Mouse (Mus musculus): ENCODE measurements around the gene Fyttd1. TPM values are rescaled to one million over a fixed set of nuclear protein-coding genes. Genes with fewer than 3 reads are reported as not detected.
"Not testable (repeated sequence)": the region's sequence is repeated elsewhere in the genome, so short reads cannot be mapped to it uniquely, and the experiment has no call there.

Gene Fyttd1
- polyA plus RNA-seq, 1 experiment from 2014 or later, result 160 TPM

GRCm38 (mm10) chr16:32901360-32902050, 24.2 kb downstream of the Fyttd1 start:
- ATAC-seq (no peak), DNase-seq (ENCODE audit: low spot score) (no peak)
- no peaks in the 10 kb centered on the region for H3K27me3 ChIP-seq (replicated peaks; ENCODE audit: control insufficient read depth, insufficient read depth, low read length)
- no peak overlapping the region for H3K9ac ChIP-seq (ENCODE audit: low read length)
- H3K4me3 ChIP-seq (ENCODE audit: low read depth, low read length), result no peak overlapping the region
- H3K4me1 ChIP-seq (ENCODE audit: control insufficient read depth, insufficient read depth, low read length), result no peaks in the 10 kb centered on the region
- H3K27ac ChIP-seq (ENCODE audit: low read depth, low read length), result no peak overlapping the region
- no peaks in the 10 kb centered on the region for H3K9me3 ChIP-seq (replicated peaks; ENCODE audit: control insufficient read depth, low read length)
- WGBS, result 93% methylated on average over 2 of the region's 2 CpGs
- H3K4me2 ChIP-seq (ENCODE audit: low read length), result no peak overlapping the region
- peaks cover 56% of the 10 kb centered on the region for H3K36me3 ChIP-seq (ENCODE audit: control insufficient read depth, insufficient read depth, low read length)

- ATAC-seq, result no peak
These were observed 24.7 kb downstream of the Fyttd1 start for GRCm38 (mm10) chr16:32902051-32902428.

GRCm38 (mm10) chr16:32906186-32906585, 28.9 kb downstream of the Fyttd1 start:
- ATAC-seq (no peak), DNase-seq (ENCODE audit: low spot score) (no peak)
- Histone ChIP-seq H3K4me3 (ENCODE audit: low read depth, low read length) (no peak overlapping the region), H3K9ac (ENCODE audit: low read length) (no peak overlapping the region), H3K27me3 (replicated peaks; ENCODE audit: control insufficient read depth, insufficient read depth, low read length) (no peaks in the 10 kb centered on the region), H3K9me3 (replicated peaks; ENCODE audit: control insufficient read depth, low read length) (no peaks in the 10 kb centered on the region), H3K36me3 (ENCODE audit: control insufficient read depth, insufficient read depth, low read length) (peaks cover 33% of the 10 kb centered on the region), H3K4me2 (ENCODE audit: low read length) (no peak overlapping the region), H3K27ac (ENCODE audit: low read depth, low read length) (no peak overlapping the region), H3K4me1 (ENCODE audit: control insufficient read depth, insufficient read depth, low read length) (no peaks in the 10 kb centered on the region)
- 89% methylated on average over 2 of the region's 2 CpGs for WGBS

More at GRCm38 (mm10) chr16:32902051-32902428, 24.7 kb downstream of the Fyttd1 start:
- H3K9me3 ChIP-seq (replicated peaks; ENCODE audit: control insufficient read depth, low read length), result no peaks in the 10 kb centered on the region
- H3K27ac ChIP-seq (ENCODE audit: low read depth, low read length), result no peak overlapping the region
- H3K27me3 ChIP-seq (replicated peaks; ENCODE audit: control insufficient read depth, insufficient read depth, low read length), result no peaks in the 10 kb centered on the region
- H3K36me3 ChIP-seq (ENCODE audit: control insufficient read depth, insufficient read depth, low read length), result peaks cover 61% of the 10 kb centered on the region
- 62% methylated on average over 3 of the region's 3 CpGs for WGBS
- no peak overlapping the region for H3K4me2 ChIP-seq (ENCODE audit: low read length)
- no peak for DNase-seq (ENCODE audit: low spot score)
- no peak overlapping the region for H3K4me3 ChIP-seq (ENCODE audit: low read depth, low read length)
- H3K4me1 ChIP-seq (ENCODE audit: control insufficient read depth, insufficient read depth, low read length), result no peaks in the 10 kb centered on the region
- H3K9ac ChIP-seq (ENCODE audit: low read length), result no peak overlapping the region

- H3K27me3 ChIP-seq (replicated peaks; ENCODE audit: control insufficient read depth, insufficient read depth, low read length), result no peaks in the 10 kb centered on the region
- no peaks in the 10 kb centered on the region for H3K9me3 ChIP-seq (replicated peaks; ENCODE audit: control insufficient read depth, low read length)
- no peak overlapping the region for H3K27ac ChIP-seq (ENCODE audit: low read depth, low read length)
- no peaks in the 10 kb centered on the region for H3K4me1 ChIP-seq (ENCODE audit: control insufficient read depth, insufficient read depth, low read length)
- ATAC-seq (no peak), DNase-seq (ENCODE audit: low spot score) (no peak)
- 93% methylated on average over 8 of the region's 8 CpGs for WGBS
- no peak overlapping the region for H3K4me3 ChIP-seq (ENCODE audit: low read depth, low read length)
- H3K36me3 ChIP-seq (ENCODE audit: control insufficient read depth, insufficient read depth, low read length), result peaks cover 30% of the 10 kb centered on the region
- H3K4me2 ChIP-seq (ENCODE audit: low read length), result no peak overlapping the region
- no peak overlapping the region for H3K9ac ChIP-seq (ENCODE audit: low read length)
These were observed 29.4 kb downstream of the Fyttd1 start for GRCm38 (mm10) chr16:32906727-32907126.

GRCm38 (mm10) chr16:32913212-32913611, 35.9 kb downstream of the Fyttd1 start:
- H3K36me3 ChIP-seq (ENCODE audit: control insufficient read depth, insufficient read depth, low read length), result no peaks in the 10 kb centered on the region
- no peak overlapping the region for H3K9ac ChIP-seq (ENCODE audit: low read length)
- no peaks in the 10 kb centered on the region for H3K27me3 ChIP-seq (replicated peaks; ENCODE audit: control insufficient read depth, insufficient read depth, low read length)
- H3K4me2 ChIP-seq (ENCODE audit: low read length), result peak overlapping the region; percentile 66
- peak overlapping the region; percentile 98; the same call in 1 of the 2 replicates for H3K4me3 ChIP-seq (ENCODE audit: low read depth, low read length)
- no peaks in the 10 kb centered on the region for H3K4me1 ChIP-seq (ENCODE audit: control insufficient read depth, insufficient read depth, low read length)
- 71% methylated on average over 7 of the region's 7 CpGs for WGBS
- H3K9me3 ChIP-seq (replicated peaks; ENCODE audit: control insufficient read depth, low read length), result no peaks in the 10 kb centered on the region
- ATAC-seq, result no peak
- no peak for DNase-seq (ENCODE audit: low spot score)
- H3K27ac ChIP-seq (ENCODE audit: low read depth, low read length), result no peak overlapping the region

- Histone ChIP-seq H3K4me1 (ENCODE audit: control insufficient read depth, insufficient read depth, low read length) (no peaks in the 10 kb centered on the region), H3K4me3 (ENCODE audit: low read depth, low read length) (peak within 1 kb of the TSS; percentile 98), H3K4me2 (ENCODE audit: low read length) (peak within 1 kb of the TSS; percentile 74), H3K27me3 (replicated peaks; ENCODE audit: control insufficient read depth, insufficient read depth, low read length) (no peaks in the 10 kb centered on the region), H3K9ac (ENCODE audit: low read length) (peak within 1 kb of the TSS; percentile 93), H3K9me3 (replicated peaks; ENCODE audit: control insufficient read depth, low read length) (no peaks in the 10 kb centered on the region), H3K27ac (ENCODE audit: low read depth, low read length) (peak within 1 kb of the TSS; percentile 59), H3K36me3 (ENCODE audit: control insufficient read depth, insufficient read depth, low read length) (no peaks in the 10 kb centered on the region)
- peak; percentile 96 for ATAC-seq
- WGBS, result under 1% methylated on average over 83 of the region's 85 CpGs
- peak; percentile 94 for DNase-seq (ENCODE audit: low spot score)
These were observed 36.9 kb downstream of the Fyttd1 start, which contains the start of gene Lrch3 for GRCm38 (mm10) chr16:32913937-32914881. Lrch3 (plus strand) TSS chr16:32914100.

GRCm38 (mm10) chr16:32915292-32916068, 38.2 kb downstream of the Fyttd1 start:
- peak overlapping the region; percentile 74 for H3K4me2 ChIP-seq (ENCODE audit: low read length)
- H3K36me3 ChIP-seq (ENCODE audit: control insufficient read depth, insufficient read depth, low read length), result no peaks in the 10 kb centered on the region
- H3K27ac ChIP-seq (ENCODE audit: low read depth, low read length), result no peak overlapping the region
- H3K27me3 ChIP-seq (replicated peaks; ENCODE audit: control insufficient read depth, insufficient read depth, low read length), result no peaks in the 10 kb centered on the region
- H3K9me3 ChIP-seq (replicated peaks; ENCODE audit: control insufficient read depth, low read length), result no peaks in the 10 kb centered on the region
- DNase-seq (ENCODE audit: low spot score) (no peak), ATAC-seq (no peak)
- H3K4me3 ChIP-seq (ENCODE audit: low read depth, low read length), result peak overlapping the region; percentile 98
- H3K9ac ChIP-seq (ENCODE audit: low read length), result no peak overlapping the region
- 74% methylated on average over 9 of the region's 9 CpGs for WGBS
- H3K4me1 ChIP-seq (ENCODE audit: control insufficient read depth, insufficient read depth, low read length), result no peaks in the 10 kb centered on the region

- H3K4me3 ChIP-seq (ENCODE audit: low read depth, low read length); H3K27ac ChIP-seq (ENCODE audit: low read depth, low read length); H3K36me3 ChIP-seq (ENCODE audit: control insufficient read depth, insufficient read depth, low read length); H3K9me3 ChIP-seq (replicated peaks; ENCODE audit: control insufficient read depth, low read length); H3K4me1 ChIP-seq (ENCODE audit: control insufficient read depth, insufficient read depth, low read length); H3K4me2 ChIP-seq (ENCODE audit: low read length); DNase-seq (ENCODE audit: low spot score); H3K9ac ChIP-seq (ENCODE audit: low read length); ATAC-seq; H3K27me3 ChIP-seq (replicated peaks; ENCODE audit: control insufficient read depth, insufficient read depth, low read length): not testable (repeated sequence)
- 91% methylated on average over 9 of the region's 9 CpGs for WGBS
These were observed 49.3 kb downstream of the Fyttd1 start for GRCm38 (mm10) chr16:32926629-32927028.
